Mouse (Mus musculus): Measurements from ENCODE around the gene Plekhm3. TPM values are rescaled to one million over a fixed set of nuclear protein-coding genes. Genes with fewer than 3 reads are reported as not detected.

Plekhm3 gene
- polyA plus RNA-seq, 1 experiment = 2.7 TPM

- H3K4me1 ChIP-seq (ENCODE audit: control insufficient read depth, insufficient read depth, low read length) = no peaks in the 10 kb centered on the region
- H3K36me3 ChIP-seq (ENCODE audit: control insufficient read depth, insufficient read depth, low read length) = no peaks in the 10 kb centered on the region
- no peaks in the 10 kb centered on the region for H3K27me3 ChIP-seq (ENCODE audit: control insufficient read depth, insufficient read depth, low read length)
- no peak overlapping the region for H3K27ac ChIP-seq (ENCODE audit: control insufficient read depth, insufficient read depth, low read depth, low read length)
- H3K4me3 ChIP-seq (ENCODE audit: control insufficient read depth, low read depth, low read length) = no peak overlapping the region
- no peak for TF ChIP-seq POLR2A (IDR thresholded peaks at IDR 0.05; ENCODE audit: control insufficient read depth, low read depth, low read length)
- TF ChIP-seq CTCF (IDR thresholded peaks at IDR 0.05; ENCODE audit: control insufficient read depth, insufficient read depth, insufficient replicate concordance, low read depth, low read length) = no peak
Observed at GRCm38 (mm10) chr1:64945214-64945785, 11.3 kb downstream of the Plekhm3 start.

- TF ChIP-seq POLR2A (IDR thresholded peaks at IDR 0.05; ENCODE audit: control insufficient read depth, low read depth, low read length) (no peak), CTCF (IDR thresholded peaks at IDR 0.05; ENCODE audit: control insufficient read depth, insufficient read depth, insufficient replicate concordance, low read depth, low read length) (no peak)
- Histone ChIP-seq H3K27me3 (ENCODE audit: control insufficient read depth, insufficient read depth, low read length) (no peaks in the 10 kb centered on the region), H3K4me1 (ENCODE audit: control insufficient read depth, insufficient read depth, low read length) (no peaks in the 10 kb centered on the region), H3K36me3 (ENCODE audit: control insufficient read depth, insufficient read depth, low read length) (no peaks in the 10 kb centered on the region), H3K27ac (ENCODE audit: control insufficient read depth, insufficient read depth, low read depth, low read length) (no peak overlapping the region), H3K4me3 (ENCODE audit: control insufficient read depth, low read depth, low read length) (no peak overlapping the region)
Observed at GRCm38 (mm10) chr1:64944746-64945145, 11.9 kb downstream of the Plekhm3 start.

GRCm38 (mm10) chr1:64942006-64942755 lies 14.4 kb downstream of the Plekhm3 start:
- no peak overlapping the region for H3K4me3 ChIP-seq (ENCODE audit: control insufficient read depth, low read depth, low read length)

GRCm38 (mm10) chr1:64938907-64939306 lies 17.7 kb downstream of the Plekhm3 start:
- TF ChIP-seq POLR2A (IDR thresholded peaks at IDR 0.05; ENCODE audit: control insufficient read depth, low read depth, low read length) (no peak), CTCF (IDR thresholded peaks at IDR 0.05; ENCODE audit: control insufficient read depth, insufficient read depth, insufficient replicate concordance, low read depth, low read length) (no peak)
- H3K4me1 ChIP-seq (ENCODE audit: control insufficient read depth, insufficient read depth, low read length) = no peaks in the 10 kb centered on the region
- H3K27me3 ChIP-seq (ENCODE audit: control insufficient read depth, insufficient read depth, low read length) = no peaks in the 10 kb centered on the region
- no peaks in the 10 kb centered on the region for H3K36me3 ChIP-seq (ENCODE audit: control insufficient read depth, insufficient read depth, low read length)
- H3K4me3 ChIP-seq (ENCODE audit: control insufficient read depth, low read depth, low read length) = no peak overlapping the region
- no peak overlapping the region for H3K27ac ChIP-seq (ENCODE audit: control insufficient read depth, insufficient read depth, low read depth, low read length)

More at GRCm38 (mm10) chr1:64942006-64942755, 14.4 kb downstream of the Plekhm3 start:
- TF ChIP-seq POLR2A (IDR thresholded peaks at IDR 0.05; ENCODE audit: control insufficient read depth, low read depth, low read length) (no peak), CTCF (IDR thresholded peaks at IDR 0.05; ENCODE audit: control insufficient read depth, insufficient read depth, insufficient replicate concordance, low read depth, low read length) (no peak)
- no peaks in the 10 kb centered on the region for H3K4me1 ChIP-seq (ENCODE audit: control insufficient read depth, insufficient read depth, low read length)
- no peaks in the 10 kb centered on the region for H3K36me3 ChIP-seq (ENCODE audit: control insufficient read depth, insufficient read depth, low read length)
- no peaks in the 10 kb centered on the region for H3K27me3 ChIP-seq (ENCODE audit: control insufficient read depth, insufficient read depth, low read length)
- H3K27ac ChIP-seq (ENCODE audit: control insufficient read depth, insufficient read depth, low read depth, low read length) = no peak overlapping the region

- no peak overlapping the region for H3K27ac ChIP-seq (ENCODE audit: control insufficient read depth, insufficient read depth, low read depth, low read length)
- H3K36me3 ChIP-seq (ENCODE audit: control insufficient read depth, insufficient read depth, low read length) = no peaks in the 10 kb centered on the region
- no peak overlapping the region for H3K4me3 ChIP-seq (ENCODE audit: control insufficient read depth, low read depth, low read length)
- H3K4me1 ChIP-seq (ENCODE audit: control insufficient read depth, insufficient read depth, low read length) = no peaks in the 10 kb centered on the region
- no peak for TF ChIP-seq CTCF (IDR thresholded peaks at IDR 0.05; ENCODE audit: control insufficient read depth, insufficient read depth, insufficient replicate concordance, low read depth, low read length)
- TF ChIP-seq POLR2A (IDR thresholded peaks at IDR 0.05; ENCODE audit: control insufficient read depth, low read depth, low read length) = no peak
- H3K27me3 ChIP-seq (ENCODE audit: control insufficient read depth, insufficient read depth, low read length) = no peaks in the 10 kb centered on the region
Observed at GRCm38 (mm10) chr1:64937692-64938091, 18.9 kb downstream of the Plekhm3 start.

GRCm38 (mm10) chr1:64932921-64933320 lies 23.7 kb downstream of the Plekhm3 start:
- Histone ChIP-seq H3K4me3 (ENCODE audit: control insufficient read depth, low read depth, low read length) (no peak overlapping the region), H3K27me3 (ENCODE audit: control insufficient read depth, insufficient read depth, low read length) (no peaks in the 10 kb centered on the region), H3K4me1 (ENCODE audit: control insufficient read depth, insufficient read depth, low read length) (no peaks in the 10 kb centered on the region), H3K36me3 (ENCODE audit: control insufficient read depth, insufficient read depth, low read length) (no peaks in the 10 kb centered on the region), H3K27ac (ENCODE audit: control insufficient read depth, insufficient read depth, low read depth, low read length) (no peak overlapping the region)
- TF ChIP-seq POLR2A (IDR thresholded peaks at IDR 0.05; ENCODE audit: control insufficient read depth, low read depth, low read length) (no peak), CTCF (IDR thresholded peaks at IDR 0.05; ENCODE audit: control insufficient read depth, insufficient read depth, insufficient replicate concordance, low read depth, low read length) (no peak)

- H3K4me3 ChIP-seq (ENCODE audit: control insufficient read depth, low read depth, low read length) = no peak overlapping the region
- TF ChIP-seq CTCF (IDR thresholded peaks at IDR 0.05; ENCODE audit: control insufficient read depth, insufficient read depth, insufficient replicate concordance, low read depth, low read length) = no peak
- no peak for TF ChIP-seq POLR2A (IDR thresholded peaks at IDR 0.05; ENCODE audit: control insufficient read depth, low read depth, low read length)
- H3K27ac ChIP-seq (ENCODE audit: control insufficient read depth, insufficient read depth, low read depth, low read length) = no peak overlapping the region
- no peaks in the 10 kb centered on the region for H3K27me3 ChIP-seq (ENCODE audit: control insufficient read depth, insufficient read depth, low read length)
- no peaks in the 10 kb centered on the region for H3K4me1 ChIP-seq (ENCODE audit: control insufficient read depth, insufficient read depth, low read length)
- H3K36me3 ChIP-seq (ENCODE audit: control insufficient read depth, insufficient read depth, low read length) = no peaks in the 10 kb centered on the region
Observed at GRCm38 (mm10) chr1:64930124-64930523, 26.5 kb downstream of the Plekhm3 start.

All from testis, adult 2 months (tissue).